Mouse (Mus musculus) spleen, adult 2 months (tissue): ENCODE data around the gene Tollip.

Experiments used
- CTCF ChIP-seq: fragments of 200-500 bp; IDR thresholded peaks from 2 replicates; pipeline ENCODE4 v1.5.1; 2011; ENCODE audit warnings: mild to moderate bottlenecking, inconsistent platforms; ENCODE audit not compliant: insufficient read depth, insufficient read length, insufficient replicate concordance; ENCODE audit errors: extremely low read depth
- POLR2A ChIP-seq: fragments of 200-500 bp; IDR thresholded peaks from 2 replicates; pipeline ENCODE4 v1.6.1; 2011; ENCODE audit warnings: low read depth, low read length, inconsistent platforms

GRCm38 (mm10) chr7:141948906-141949798 is 30.8 kb upstream of the Tollip start, which contains the start of gene Brsk2:
- TF ChIP-seq CTCF (no peak), POLR2A (no peak)
